Mouse (Mus musculus) naive thymus-derived CD4-positive, alpha-beta T cell, adult 2 months (primary cell): Measurements from ENCODE around the gene Slitrk3.
"Not testable (repeated sequence)": the region's sequence is repeated elsewhere in the genome, so short reads cannot be mapped to it uniquely, and the experiment has no call there.

ENCODE experiments used
- DNase-seq: peaks from one replicate; pipeline ENCODE4 v3.0.0-alpha.2; 2011; ENCODE audit warnings: low read depth

The Slitrk3 gene

DNA sequence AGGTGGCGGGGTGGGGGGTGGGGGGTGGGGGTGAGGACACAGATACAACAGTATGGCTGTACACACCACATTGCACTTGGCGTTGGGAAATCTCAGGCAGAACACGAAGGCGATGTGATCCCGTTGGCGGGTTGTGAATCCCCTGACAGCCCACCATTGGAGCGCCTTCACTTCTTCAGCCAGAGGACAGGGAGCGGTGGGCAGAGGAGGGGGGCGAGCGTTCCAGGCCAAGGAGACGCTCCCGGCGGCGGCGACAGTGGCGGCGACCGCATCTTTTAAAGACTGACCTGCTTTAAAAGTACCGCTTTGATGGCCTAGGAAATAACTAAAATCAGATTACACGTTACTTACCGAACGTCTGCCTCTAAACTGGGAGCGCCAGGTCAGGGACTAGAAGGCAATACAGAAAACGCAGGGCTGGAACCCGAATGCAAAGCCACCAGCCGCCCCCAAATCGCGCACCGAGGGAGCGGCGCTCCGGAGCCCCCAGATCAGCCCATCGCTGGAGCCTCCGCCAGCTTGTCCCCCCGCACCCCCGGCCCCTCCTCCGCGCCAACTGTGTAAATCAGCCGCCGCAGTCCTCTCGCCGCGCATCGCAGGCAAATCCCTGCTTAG, at the start of gene Slitrk3:
Slitrk3 (minus strand) TSS at position 607 of the 615 bp plus-strand sequence.
- no peak for DNase-seq

DNA sequence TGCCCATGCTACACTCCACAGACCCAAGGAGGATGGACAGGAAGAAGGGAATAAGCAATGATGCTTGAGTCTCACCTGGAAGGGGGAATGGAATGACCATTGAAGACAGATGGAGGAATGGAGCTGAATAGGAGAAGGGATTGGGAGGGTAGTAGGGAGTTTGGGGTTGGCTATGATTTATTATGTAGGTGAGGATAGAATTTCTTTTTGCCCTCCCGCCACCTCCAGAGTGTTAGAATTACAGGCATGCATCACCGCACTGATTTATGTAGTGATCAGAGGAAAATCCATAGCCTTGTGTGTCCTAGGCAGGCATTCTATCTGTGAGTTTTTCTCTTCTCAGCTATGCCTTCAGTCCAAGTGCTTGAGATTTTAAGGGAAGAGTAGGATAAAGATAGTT, 36.8 kb upstream of the Slitrk3 start:
- DNase-seq: not testable (repeated sequence)

DNA sequence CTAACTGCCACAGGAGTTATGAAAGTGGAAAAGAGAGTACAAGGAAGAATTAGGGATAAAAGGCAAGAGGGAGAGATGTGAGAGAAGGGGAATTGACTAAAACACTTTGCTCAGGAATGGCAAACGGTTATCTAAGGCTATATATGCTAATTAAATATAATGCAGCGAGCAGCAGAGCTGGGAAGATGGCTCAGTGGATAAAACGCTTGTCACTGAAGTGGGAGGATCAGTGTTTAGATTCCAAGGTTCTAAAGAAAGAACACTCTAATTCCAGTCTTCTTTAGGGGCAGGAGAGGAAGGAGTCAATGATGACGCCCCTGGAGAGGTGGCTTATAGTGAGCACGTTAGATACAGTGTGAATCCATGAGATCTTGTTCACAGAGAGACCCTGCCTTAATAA, 27.0 kb upstream of the Slitrk3 start:
- DNase-seq: no peak

DNA sequence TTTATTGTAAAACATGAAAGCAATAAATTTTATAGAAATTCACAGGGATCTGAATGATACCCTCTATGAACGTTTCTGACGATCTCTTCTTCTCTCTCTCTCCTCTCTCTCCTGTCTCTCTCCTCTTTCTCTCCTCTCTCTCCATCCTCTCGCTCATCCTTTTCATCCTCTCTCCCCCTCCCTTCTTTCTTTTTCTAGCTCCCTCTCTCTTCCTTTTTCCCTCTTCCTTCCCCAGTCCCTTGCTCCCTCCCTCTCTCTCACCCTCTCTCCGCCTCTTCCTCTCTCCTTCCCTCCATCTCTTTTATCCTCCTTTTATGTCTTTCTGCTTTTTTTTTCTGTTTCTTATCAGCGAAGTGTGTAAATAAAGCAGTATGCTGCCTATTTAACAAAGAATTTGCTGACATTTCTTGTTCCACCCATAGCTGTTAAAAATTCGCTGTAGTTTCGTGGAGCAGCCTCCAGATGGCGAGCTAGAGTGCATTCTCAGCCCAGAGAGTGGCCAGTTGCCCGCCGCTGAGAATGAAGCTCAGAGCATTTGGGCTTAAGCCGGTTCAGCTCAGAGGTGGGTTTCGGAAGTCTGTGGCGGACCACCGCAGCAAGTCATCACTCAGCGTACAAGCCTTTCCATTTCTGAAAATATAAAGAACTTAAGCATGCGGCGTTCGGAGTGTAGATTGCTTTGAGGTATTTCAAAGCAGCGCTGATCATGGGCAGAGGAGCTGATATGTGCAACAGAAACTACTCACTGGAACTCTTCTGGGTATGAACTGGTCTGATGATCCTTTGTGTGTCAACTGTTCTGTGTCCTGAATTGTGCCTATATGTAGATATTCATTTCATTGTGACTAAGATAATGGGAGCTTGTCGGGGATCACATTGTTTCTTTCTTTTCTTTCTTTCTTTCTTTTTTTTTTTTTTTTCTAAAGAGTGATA, 8.5 kb upstream of the Slitrk3 start:
- DNase-seq: no peak

DNA sequence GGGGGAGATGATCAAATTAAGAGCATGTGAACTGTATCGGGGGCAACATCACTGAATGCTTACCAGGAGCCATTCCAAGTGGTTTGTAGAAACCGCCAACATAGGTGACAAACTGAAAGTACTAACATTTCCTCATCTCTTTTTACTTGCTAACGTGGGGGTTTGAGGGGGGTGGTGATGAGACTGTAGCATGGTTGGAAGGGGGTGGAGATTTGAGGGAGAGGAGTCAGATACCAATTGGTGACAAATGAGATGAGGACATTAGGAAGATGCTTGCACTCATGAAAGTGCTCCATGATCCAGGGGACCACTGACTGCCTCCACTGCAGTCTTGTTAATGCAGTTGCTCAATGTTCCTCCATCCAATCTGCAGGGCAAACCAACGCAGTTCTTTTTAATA, 587 bp upstream of the Slitrk3 start:
- DNase-seq: no peak

DNA sequence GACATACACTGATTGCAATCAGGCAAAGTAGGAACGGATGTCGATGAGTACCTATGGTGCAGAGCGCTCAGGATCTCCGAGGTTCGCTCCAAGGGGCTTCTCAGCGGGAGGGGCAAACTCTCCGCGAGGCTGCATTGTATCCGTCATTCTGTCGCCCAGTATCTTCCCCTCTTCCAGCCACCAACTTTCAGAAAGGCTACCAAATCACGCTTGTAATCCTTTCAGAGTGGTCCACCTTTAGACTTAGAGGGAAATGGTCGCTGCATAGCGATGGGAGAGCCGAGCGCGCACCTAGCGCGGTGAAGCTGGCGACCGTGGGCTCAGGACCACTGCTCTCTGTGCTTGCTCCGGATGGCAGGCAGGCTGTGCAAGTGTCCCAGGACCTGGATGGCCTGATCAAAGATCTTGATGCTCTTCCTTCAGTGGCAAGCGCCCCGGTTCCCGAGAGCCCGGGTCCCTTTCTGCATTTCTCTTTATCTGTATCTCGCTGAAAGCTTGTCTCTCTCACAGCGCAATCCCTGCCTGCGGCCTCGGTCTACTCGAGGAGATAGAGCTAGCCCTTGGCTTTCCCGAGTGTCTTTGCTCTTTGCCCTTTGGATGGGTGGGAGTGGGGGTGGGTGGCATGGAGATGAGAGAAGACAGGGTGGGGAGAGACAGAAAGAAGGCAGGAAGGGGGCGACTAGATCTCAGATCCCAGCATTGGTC, 959 bp downstream of the Slitrk3 start:
- DNase-seq: no peak

DNA sequence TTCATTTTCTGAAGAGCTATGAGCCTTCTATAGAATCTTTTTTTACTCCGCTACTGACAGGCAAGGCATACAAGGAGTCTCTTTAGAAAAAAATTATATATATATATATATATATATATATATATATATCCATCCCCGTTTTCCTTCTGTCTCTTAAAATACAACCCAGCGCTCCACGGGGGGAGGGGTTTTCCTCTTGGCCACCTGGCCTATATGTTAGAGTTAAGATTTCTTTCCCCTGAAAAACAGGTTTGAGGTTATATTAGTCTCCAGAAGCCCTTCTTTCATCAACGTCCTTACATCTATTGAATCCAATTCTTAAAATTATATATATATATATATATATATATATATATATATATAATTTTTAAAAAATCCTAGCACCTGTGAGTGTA, 1.6 kb downstream of the Slitrk3 start:
- DNase-seq: no peak

DNA sequence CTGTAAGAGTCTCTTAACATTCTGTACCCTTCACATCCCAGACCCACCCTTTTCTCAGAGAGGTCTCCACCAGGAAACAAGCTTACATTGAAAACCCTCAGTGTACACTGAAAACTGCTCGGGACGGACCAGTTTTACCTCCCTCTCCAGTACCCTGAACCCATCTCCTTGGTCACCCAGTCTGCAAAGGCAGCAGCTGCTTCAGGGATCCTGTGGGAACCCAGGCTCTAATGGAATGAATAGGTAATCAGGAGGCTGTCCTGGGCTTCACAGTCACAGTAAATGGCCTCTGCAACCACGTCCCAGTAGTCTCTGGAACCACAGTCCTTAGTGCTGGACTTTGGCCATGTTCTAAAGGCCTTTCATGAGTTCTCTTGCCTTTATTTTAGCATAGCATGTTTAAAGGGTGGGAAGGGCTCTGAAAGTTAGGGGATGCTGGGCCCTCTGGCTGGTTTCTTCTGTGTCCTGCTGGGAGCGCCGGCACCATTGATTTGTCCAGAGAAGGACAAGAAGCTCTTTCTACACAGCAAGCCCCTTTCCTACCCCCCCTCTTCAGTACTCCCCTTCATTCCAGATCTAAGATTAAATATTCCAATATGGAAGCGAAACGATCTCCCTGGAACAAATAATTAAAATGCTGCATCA, 2.1 kb downstream of the Slitrk3 start:
- no peak for DNase-seq

DNA sequence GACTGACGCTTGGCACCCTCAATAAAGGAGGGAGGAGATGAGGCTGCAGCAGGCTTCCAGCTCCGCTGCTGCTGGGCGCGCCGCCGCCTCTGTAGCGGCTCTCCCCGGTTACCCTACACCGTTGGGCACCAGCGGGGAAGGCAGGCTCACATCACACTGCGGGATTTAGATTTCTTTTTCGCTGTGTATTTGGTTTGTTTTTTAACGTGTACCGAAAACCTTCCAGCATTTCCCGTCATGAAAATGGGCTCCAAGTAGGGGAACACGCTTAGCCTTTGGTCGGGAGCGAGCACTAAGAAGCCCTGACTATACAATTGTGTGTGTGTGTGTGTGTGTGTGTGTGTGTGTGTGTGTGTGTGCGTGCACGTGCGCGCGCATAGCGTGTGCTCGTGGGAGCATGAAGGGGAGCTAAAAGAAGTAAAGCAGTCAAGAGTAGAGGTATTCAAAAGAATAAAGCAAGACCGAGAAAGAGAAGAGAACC, 4.1 kb downstream of the Slitrk3 start:
- DNase-seq: no peak

DNA sequence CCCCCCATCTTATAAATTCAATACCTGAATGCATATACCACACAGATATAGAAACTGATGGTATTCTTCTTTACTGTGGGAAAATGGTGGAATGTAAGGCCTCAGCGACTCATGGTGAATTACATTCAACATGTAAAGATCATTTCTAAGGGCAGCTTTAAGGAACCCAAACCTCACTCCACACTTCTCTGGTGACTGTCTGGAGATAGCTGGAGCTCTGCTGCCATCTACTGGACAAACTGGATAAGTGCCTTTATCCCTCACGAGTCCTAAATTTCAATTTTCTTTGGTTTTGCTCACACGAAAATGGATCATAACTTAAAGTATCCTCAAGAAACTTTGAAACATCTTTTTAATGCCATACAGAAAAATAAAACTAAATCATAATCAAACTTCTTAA, 11.4 kb downstream of the Slitrk3 start:
- DNase-seq: peak; percentile 12

DNA sequence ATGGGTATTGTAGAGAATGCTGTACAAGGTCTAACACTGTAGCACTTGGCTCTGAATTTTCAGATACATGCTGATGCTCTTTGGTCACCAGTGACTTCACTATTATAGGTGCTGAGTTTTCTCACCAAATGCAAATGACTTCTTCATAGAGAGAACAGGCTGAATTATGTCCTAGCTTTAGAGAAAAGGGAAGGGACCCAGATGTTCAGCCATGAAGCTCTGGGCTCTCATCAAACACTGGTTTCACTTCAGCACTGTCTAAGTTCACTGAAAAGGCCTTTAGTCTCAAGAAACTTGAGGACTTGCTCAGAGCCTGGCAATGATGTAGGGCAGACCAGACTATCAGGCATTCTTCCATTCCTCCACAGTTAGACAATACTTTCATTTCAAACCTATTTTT, 15.3 kb downstream of the Slitrk3 start:
- no peak for DNase-seq

DNA sequence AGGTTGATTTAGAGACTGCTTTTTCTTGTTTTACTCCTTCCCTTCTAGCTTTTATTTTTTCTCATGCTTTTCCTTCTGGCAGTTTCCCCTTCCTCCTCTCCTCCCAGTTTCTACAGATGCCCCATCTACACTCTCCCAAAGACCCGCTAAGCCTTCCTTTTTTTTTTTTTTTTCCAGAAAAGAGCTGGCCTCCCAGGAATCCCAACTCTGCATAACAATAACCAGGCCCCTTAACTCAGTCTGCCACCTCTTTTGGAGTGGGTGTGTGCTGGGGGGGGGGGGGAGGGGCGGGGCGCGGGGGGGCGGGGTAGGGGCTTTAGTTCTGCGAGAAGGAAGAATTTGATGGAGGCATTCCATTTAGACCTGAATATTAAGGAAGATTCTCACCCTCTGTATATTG, 51.6 kb downstream of the Slitrk3 start:
- no peak for DNase-seq

DNA sequence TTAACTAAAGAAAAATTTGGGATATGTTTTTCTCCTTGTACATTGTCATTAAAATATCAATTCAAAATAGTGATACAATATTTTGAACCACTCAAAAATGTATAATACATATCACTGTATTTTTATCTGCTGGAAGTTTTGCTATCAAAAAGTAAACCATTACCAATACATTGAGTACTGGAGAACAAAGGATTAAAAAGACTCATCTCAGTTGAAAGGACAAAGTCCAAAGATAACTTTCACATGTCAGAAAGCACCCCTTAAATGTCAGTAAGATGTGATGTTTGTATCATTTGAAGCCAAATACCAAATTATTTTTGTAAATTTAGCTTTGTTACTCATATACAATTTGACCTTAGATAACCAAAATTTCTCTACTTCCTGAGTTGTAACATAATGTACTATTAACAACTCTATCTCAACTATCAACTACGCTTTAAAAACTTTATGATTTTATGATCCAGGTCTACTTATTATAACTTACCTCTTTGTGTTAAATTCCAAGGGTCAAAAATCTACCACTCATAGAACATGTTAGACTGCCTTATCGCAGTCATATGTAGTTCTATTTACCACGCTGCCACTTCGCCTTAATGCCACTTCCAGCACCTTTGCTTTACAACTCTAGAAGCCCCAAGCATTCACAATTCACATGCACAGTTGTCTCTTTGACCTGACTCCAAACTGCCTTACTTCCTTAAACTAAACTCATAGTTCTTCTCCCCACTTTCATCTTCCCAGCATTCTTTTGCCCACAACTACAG, 54.5 kb downstream of the Slitrk3 start:
- DNase-seq: no peak

DNA sequence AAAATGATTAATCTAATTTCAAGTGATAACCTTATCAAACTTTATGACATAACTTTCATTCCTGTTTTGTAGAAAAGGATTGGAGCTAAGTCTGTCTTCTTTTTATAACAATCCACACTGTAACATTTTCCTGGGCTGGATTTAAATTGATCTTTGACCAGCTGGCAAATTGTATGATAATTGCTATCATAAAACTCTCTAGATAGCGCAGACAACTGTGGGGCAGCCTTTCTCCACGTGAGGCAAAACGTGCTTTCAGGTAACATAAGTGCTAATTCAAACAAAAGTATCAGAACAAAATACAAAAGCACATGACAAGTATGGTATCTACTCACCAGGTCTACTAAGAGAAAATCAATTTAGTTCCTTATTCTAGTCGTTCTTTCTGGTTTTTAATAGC, 60.1 kb downstream of the Slitrk3 start:
- DNase-seq: no peak
